Mouse (Mus musculus): Measurements from ENCODE around the gene Gm21093. TPM values are rescaled to one million over a fixed set of nuclear protein-coding genes. Genes with fewer than 3 reads are reported as not detected.

Gm21093 gene
- not detected for polyA plus RNA-seq (2012; fragmentation: generic; extraction: Trizol)

GRCm38 (mm10) chr4:42034626-42035025, at the start of gene Gm21093:
TSS of gene Gm21093 (minus strand) at chr4:42034726.

Other genes with a start within 250 kb of the Gm21093 start
- gene Gm21541, start 131.1 kb downstream of the Gm21093 start, polyA plus RNA-seq (2012; fragmentation: generic; extraction: Trizol): not detected
- not detected for gene Gm20878, start 93.2 kb downstream of the Gm21093 start, polyA plus RNA-seq (2012; fragmentation: generic; extraction: Trizol)
- not detected for gene Fam205a4, start 68.7 kb downstream of the Gm21093 start, polyA plus RNA-seq (2012; fragmentation: generic; extraction: Trizol)
- not detected for gene Gm3893, start 56.5 kb upstream of the Gm21093 start, polyA plus RNA-seq (2012; fragmentation: generic; extraction: Trizol)
- not detected for gene Gm13304, start 80.1 kb upstream of the Gm21093 start, polyA plus RNA-seq (2012; fragmentation: generic; extraction: Trizol)
- gene Gm13306, start 118.7 kb upstream of the Gm21093 start, polyA plus RNA-seq (2012; fragmentation: generic; extraction: Trizol): not detected
- gene Gm13305, start 133.9 kb upstream of the Gm21093 start, polyA plus RNA-seq (2012; fragmentation: generic; extraction: Trizol): under 1 TPM in 1 of 2 experiments, not detected in 1; 0.06 TPM
- not detected for gene Gm10600, start 205.9 kb upstream of the Gm21093 start, polyA plus RNA-seq (2012; fragmentation: generic; extraction: Trizol)
- gene Ccl21b, start 221.0 kb upstream of the Gm21093 start, polyA plus RNA-seq (2012; fragmentation: generic; extraction: Trizol): not detected